Mouse (Mus musculus): ENCODE data around the gene 1700122O11Rik. TPM values are rescaled to one million over a fixed set of nuclear protein-coding genes. Genes with fewer than 3 reads are reported as not detected.

1700122O11Rik gene
- total RNA-seq (2021) = not detected
- long read RNA-seq, experiment 1 = 0 reads
- long read RNA-seq, experiment 2 = 0 reads

DNA sequence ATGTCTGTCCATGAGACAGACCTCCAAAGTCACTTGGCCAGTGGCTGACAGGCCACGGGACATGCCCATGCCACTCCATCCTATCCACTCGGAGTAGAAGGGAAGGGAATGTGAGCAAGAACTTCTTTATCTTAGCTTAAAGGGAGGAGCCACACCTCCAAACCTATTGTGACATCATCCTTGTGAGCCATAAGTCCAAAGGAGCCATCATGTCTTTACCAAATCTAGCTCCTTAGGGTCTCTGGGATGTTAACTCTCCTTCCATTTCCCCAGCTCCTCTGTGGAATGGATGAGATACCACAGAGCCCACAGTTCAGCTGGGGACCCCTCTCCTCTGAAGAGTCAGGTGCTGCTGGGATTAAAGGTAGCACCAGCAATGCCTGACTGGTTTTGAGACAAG is at the start of gene 1700122O11Rik:
Gene 1700122O11Rik (minus strand): TSS at position 101 of the 400 bp plus-strand sequence.
- Histone ChIP-seq H3K4me3 (no peak within 1 kb of the TSS), H3K27ac (no peak within 1 kb of the TSS)
- no peak for TF ChIP-seq CTCF (conservative IDR thresholded peaks at IDR 0.05)
- no peak for DNase-seq (ENCODE audit: low spot score in 2 of 2)

DNA sequence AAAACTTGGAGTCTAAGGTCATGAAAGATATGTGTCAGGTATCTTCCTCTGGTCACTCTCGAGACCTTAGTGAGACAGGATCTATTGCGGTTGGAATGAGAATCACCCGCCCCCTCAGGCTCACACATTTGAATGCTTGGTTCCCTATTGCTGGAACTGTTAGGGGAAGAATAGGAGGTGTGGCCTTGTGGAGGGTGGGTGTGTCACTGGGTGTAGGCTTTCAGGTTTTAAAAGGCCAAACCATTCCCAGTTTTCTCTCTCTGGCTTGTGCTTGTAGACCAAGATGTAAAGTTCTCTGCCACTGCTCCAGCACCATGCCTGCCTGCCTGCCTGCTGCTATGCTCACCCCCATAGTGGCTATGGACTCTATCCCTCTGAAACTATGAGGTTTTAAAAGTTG is 42.5 kb upstream of the 1700122O11Rik start:
- TF ChIP-seq CTCF (conservative IDR thresholded peaks at IDR 0.05) = no peak
- Histone ChIP-seq H3K27ac (no peak overlapping the region), H3K4me3 (no peak overlapping the region)
- DNase-seq (ENCODE audit: low spot score in 2 of 2) = no peak

DNA sequence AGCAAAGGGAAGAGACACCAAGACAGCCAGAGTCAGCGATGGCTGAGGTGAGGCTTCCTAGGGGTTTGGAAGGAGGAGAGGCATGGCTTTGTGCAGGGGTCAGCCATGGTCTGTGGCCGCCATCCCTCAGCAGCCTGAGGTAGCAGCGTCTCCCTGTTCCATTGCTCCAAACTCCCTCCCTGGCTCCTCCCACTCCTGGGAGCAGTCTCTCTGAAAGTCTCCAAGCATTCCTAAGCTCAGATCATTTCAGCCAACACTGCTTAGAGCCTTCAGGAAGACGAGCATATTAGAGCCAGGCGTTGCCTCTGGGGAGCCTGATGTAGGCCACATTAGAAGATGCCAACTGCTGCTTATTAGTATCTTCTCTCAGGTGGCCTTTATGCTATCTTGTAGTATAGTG is 29.6 kb upstream of the 1700122O11Rik start:
- Histone ChIP-seq H3K4me3 (no peak overlapping the region), H3K27ac (no peak overlapping the region)
- no peak for DNase-seq (ENCODE audit: low spot score in 2 of 2)
- TF ChIP-seq CTCF (conservative IDR thresholded peaks at IDR 0.05) = no peak

GRCm38 (mm10) chr17:48067083-48067614 is 29.1 kb upstream of the 1700122O11Rik start:
- TF ChIP-seq CTCF (conservative IDR thresholded peaks at IDR 0.05) = no peak
- H3K27ac ChIP-seq = no peak overlapping the region
- H3K4me3 ChIP-seq = no peak overlapping the region
- no peak for DNase-seq (ENCODE audit: low spot score in 2 of 2)

DNA sequence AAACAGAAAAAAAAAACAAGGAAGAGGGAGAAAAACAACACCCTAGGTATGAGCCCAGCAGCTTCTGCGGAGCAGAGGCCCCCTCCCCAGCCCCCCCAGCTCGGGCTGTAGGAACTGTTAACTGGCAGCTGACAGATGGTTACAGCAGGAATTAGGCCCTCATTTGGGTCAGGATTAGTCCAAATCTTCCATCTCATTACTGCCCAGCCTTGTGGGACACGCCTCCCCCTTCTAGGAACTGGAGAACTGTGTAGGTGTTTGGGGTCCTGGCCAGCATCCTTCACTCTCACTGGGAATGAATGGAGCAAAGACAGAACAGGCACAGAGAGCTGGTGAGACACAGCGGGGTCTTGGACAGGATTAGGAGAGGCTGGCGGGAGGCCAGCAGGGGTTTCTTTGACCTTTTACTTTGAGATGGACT is 27.0 kb upstream of the 1700122O11Rik start:
- no peak for TF ChIP-seq CTCF (conservative IDR thresholded peaks at IDR 0.05)
- H3K4me3 ChIP-seq = no peak overlapping the region
- H3K27ac ChIP-seq = peak overlapping the region; percentile 28; the same call in 1 of the 2 replicates
- DNase-seq (ENCODE audit: low spot score in 2 of 2) = no peak

- Histone ChIP-seq H3K27ac (peak overlapping the region; percentile 61; the same call in 1 of the 2 replicates), H3K4me3 (no peak overlapping the region)
- no peak for TF ChIP-seq CTCF (conservative IDR thresholded peaks at IDR 0.05)
- DNase-seq (ENCODE audit: low spot score in 2 of 2) = peak in 1 of 2 experiments; percentile 41
Measured at GRCm38 (mm10) chr17:48064196-48064843, 26.2 kb upstream of the 1700122O11Rik start.

DNA sequence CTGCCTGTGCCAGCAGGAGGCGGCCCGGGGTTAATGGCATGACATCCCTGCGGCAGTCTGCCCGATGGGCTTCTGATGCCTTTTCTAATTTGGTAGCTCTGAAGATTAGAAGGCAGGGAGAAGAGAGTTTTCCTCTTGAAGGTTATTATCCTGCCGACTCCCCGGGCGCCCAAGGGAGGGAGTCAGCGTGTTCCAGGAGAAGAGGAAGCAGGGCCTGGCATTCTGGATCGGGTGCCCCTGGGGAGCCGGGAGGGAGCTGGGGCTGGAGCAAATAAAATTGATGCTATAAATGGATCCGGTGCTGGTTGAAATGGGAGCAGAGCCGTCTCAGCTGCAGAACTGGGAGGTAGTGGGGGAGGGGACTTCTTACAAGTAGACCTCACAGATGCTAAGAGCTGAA is 19.3 kb upstream of the 1700122O11Rik start:
- H3K27ac ChIP-seq = no peak overlapping the region
- DNase-seq (ENCODE audit: low spot score in 2 of 2) = no peak

DNA sequence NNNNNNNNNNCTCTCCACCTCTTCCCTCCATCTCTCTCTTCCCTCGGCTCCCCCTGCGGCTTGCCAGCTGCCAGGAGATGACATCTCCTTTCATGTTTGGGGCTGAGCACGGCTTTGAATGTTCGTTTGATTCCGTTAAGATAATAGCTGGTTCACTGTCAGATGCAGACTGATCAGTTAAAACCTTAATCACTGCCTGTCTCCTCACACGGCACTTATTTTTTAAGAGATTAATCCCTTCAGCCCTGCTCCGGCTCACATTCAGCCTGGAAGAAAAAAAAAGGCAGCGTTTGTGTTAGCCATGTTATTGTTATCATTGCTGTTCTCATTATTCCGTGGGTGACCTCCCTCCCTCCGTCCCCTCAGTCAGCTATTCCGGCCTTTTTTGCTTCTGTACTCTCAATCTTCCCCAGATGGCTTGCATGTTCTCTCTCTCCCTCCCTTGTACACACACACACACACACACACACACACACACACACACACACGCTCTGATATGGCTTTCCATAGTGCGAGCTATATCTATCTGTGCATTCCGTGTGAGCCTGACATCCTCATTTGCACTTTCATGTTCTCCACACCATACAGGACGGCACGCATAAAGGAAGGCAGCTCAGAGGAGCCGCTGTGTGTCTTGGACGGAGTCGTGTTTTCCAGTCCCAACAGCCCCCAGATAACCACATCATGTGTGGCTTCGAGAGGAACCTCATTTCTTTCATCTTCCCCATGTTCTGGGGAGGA is 17.2 kb upstream of the 1700122O11Rik start:
- no peak for DNase-seq (ENCODE audit: low spot score in 2 of 2)
- H3K4me3 ChIP-seq = no peak overlapping the region; the same call in 1 of the 2 replicates
- no peak overlapping the region for H3K27ac ChIP-seq
- TF ChIP-seq CTCF (conservative IDR thresholded peaks at IDR 0.05) = no peak

More for the DNA sequence above, 19.3 kb upstream of the 1700122O11Rik start:
- TF ChIP-seq CTCF (conservative IDR thresholded peaks at IDR 0.05) = no peak
- H3K4me3 ChIP-seq = no peak overlapping the region

GRCm38 (mm10) chr17:48053646-48054045 is 15.6 kb upstream of the 1700122O11Rik start:
- DNase-seq (ENCODE audit: low spot score in 2 of 2) = no peak
- TF ChIP-seq CTCF (conservative IDR thresholded peaks at IDR 0.05) = no peak; the same call in 1 of the 2 replicates
- Histone ChIP-seq H3K27ac (no peak overlapping the region), H3K4me3 (no peak overlapping the region)

- Histone ChIP-seq H3K27ac (no peak overlapping the region), H3K4me3 (no peak overlapping the region)
- DNase-seq (ENCODE audit: low spot score in 2 of 2) = no peak
- no peak for TF ChIP-seq CTCF (conservative IDR thresholded peaks at IDR 0.05)
Measured at GRCm38 (mm10) chr17:48052338-48053067, 14.4 kb upstream of the 1700122O11Rik start.

GRCm38 (mm10) chr17:48051638-48052337 is 13.7 kb upstream of the 1700122O11Rik start:
- 0 out of 2 replicates have a peak, but pooled peaks have one; percentile 2 for TF ChIP-seq CTCF (conservative IDR thresholded peaks at IDR 0.05)
- DNase-seq (ENCODE audit: low spot score in 2 of 2) = no peak
- H3K27ac ChIP-seq = no peak overlapping the region
- no peak overlapping the region for H3K4me3 ChIP-seq

DNA sequence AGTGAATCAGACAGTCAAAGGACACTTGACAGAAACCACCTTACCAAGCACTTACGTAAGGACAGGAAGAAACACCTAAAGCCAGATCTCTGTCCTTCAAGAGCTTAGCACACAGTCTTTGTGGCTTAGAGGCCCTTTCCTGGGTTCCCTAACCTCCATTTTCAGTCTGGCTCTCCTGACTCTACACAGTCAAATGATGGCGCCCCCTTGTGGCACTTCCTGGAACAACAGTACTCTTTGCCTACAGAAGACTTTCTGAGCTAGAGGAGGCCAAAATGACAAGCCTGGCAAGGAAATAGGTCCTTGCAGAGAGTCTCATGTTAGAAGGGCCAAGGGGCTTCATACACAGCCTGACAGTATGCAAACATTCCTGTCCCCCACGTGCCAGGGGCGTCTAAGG is 7.5 kb upstream of the 1700122O11Rik start:
- TF ChIP-seq CTCF (conservative IDR thresholded peaks at IDR 0.05) = peak; percentile 91
- H3K4me3 ChIP-seq = no peak overlapping the region
- H3K27ac ChIP-seq = no peak overlapping the region
- DNase-seq (ENCODE audit: low spot score in 2 of 2) = peak in 1 of 2 experiments; percentile 73

Measured in layer of hippocampus, adult 2 months (tissue).